Mouse (Mus musculus) heart, postnatal 25 days (tissue): ENCODE data around the gene Cdk17. TPM values are rescaled to one million over a fixed set of nuclear protein-coding genes. Genes with fewer than 3 reads are reported as not detected.
A peak's percentile ranks its signal among the peaks of the same experiment; 100 is the strongest.

Experiments
- DNase-seq: peaks from one replicate; pipeline ENCODE4 v3.0.0; 2022; ENCODE audit warnings: low spot score
- intact Hi-C: fragments of 180-260 bp; cut with DNase I; formaldehyde crosslinking; loops from one replicate; pipeline ENCODE4 v1.15.1; 2025
- total RNA-seq, 2 experiments: library from RNA; stranded (reverse); gene quantifications; 2 replicates each; pipeline ENCODE4 v1.2.3; 2021

The Cdk17 gene
- 10 to 100 TPM; 16.2 to 19.7 TPM for total RNA-seq

DNA sequence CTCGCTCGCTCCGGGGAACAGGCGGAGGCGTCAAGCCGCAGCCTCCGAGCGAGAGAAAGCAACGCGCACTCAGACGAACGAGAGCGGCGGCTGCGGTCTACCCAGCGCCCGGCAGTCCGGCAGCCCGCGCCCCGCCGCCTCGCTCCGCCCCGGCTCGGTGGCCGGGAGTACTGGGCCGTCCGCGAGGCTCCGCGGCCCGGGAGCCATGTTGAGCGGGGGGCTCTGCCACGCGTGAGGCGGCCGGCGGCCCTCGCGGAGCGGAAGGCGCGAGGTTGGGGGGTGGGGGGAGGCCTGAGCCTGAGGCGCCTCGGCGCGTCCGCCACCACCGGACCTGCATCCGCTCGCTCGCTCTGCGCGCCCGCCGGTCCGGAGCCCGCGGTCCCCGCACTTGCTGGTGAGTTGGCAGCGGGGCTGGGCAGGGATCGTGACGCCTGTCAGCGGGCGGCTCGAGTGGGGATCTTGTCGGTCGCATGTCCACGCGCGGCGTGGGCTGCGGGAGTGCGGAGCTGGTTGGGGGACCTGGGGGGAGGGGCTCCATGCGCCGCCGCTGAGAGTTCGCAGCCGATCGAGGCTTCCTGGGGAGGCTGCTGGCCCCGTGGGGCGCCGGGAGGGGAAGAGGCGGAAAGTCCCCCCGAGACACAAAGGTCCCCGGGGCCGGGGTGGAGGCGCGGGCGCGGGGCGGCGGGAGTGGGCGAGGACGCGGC, at the start of gene Cdk17:
TSS of gene Cdk17 (plus strand) at position 69 of the 704 bp plus-strand sequence.
- peak; percentile 62 for DNase-seq
- intact Hi-C loops, result loop anchor here (2.0 to 5.0 kb wide), 5 partner anchors 41 to 311 kb away; no protein-coding TSS in a partner anchor

- no peak for DNase-seq
- intact Hi-C loops, result no loop called here
These were observed 49.3 kb upstream of the Cdk17 start for GRCm38 (mm10) chr10:93111412-93111811.

DNA sequence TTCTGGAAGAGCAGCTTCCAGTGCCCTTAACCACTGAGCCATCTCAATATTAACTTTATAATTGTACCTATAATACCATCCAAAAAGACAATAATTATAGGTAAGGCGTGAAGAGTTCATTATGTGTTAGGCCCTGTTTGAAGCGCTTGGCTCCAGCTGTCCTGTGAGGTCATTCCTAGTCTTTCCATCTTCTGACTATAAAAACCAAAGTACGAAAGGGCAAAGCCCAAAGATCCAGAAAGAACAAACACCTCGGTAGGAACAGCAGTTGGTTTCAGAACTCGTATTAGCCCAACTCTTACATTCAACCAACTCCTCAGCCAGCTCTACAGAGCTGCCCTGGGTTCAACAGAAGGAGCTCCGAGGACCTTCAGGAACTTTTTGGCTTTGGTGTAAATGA, 48.7 kb upstream of the Cdk17 start:
- DNase-seq, result no peak
- intact Hi-C loops, result no loop called here

GRCm38 (mm10) chr10:93113968-93114367, 46.7 kb upstream of the Cdk17 start:
- DNase-seq, result no peak
- intact Hi-C loops, result no loop called here

DNA sequence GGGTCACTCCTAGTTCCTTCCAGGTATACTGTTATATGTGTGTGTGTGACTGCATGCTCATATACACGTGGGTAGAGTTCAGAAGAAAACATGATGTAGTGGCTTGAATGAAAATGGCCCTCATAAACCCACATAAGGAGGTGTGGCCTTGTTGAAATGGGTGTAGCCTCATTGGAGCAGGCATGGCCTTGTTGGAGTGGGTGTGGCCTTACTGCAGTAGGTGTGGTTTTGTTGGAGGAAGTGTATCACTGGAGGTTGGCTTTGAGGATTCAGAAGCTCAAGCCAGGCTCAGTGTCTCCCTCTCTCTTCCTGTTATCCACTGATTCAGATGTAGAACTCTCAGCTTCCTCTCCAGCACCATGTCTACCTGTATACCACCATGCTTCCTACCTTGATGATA, 45.9 kb upstream of the Cdk17 start:
- no peak for DNase-seq
- intact Hi-C loops, result no loop called here

DNA sequence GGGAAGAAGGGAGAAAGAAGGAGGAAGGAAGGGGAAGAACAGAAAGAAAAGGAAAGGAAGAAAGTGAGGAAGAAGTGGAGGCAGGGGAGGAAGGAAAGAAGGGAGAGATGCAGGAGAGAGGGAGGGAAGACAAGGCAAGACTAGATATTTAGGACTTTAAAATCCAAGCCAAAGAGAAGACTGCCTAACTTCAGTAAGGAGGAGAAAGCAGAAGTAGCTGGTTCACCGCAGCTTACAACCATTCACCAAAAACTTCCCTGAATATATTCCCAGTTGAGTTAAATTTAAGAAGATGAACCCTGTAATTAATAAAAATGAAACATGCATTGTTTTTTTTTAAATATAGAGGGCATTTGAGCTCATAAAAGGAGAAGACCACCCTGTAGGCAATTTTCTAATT, 44.9 kb upstream of the Cdk17 start:
- intact Hi-C loops, result no loop called here
- no peak for DNase-seq

DNA sequence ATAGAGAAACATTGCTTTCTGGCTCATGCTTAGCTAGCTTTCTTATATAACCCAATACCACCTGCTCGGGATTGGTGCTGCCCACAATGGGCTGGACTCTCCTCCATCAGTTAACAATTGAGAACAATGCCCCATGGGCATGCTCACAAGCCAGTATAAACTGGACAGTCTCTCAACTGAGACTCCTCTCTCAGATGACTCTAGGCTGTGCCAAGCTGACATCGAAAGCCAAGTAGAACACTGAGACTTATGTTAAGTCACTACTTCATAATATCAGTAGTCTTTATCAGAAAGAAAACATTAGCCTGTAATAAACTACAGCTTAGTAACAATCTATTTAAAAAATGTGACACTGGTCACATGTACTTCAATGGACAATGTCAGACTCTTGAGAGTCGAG, 44.0 kb upstream of the Cdk17 start:
- no peak for DNase-seq
- intact Hi-C loops, result no loop called here

DNA sequence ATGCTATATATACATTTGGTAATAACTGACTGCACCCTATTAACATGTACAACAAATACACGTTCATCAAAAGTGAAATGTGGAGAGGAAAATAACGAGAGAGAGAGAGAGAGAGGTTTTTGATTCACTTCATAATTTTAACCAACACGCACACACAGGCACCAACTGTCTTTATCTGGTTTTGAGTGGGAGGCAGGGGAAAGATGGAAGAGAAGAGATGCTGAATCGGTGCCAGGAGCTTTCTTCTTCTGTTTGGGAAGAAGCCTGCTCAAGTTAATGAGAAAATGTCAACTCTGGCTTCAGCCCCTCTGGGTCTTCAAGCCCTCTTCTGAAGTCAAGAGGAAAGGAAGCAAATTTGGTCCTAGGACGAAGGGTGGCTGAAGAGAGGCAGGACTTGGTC, 40.9 kb upstream of the Cdk17 start:
- DNase-seq, result no peak
- intact Hi-C loops, result loop anchor here (5.0 kb wide), 1 partner anchor 33 kb away; no protein-coding TSS in a partner anchor

DNA sequence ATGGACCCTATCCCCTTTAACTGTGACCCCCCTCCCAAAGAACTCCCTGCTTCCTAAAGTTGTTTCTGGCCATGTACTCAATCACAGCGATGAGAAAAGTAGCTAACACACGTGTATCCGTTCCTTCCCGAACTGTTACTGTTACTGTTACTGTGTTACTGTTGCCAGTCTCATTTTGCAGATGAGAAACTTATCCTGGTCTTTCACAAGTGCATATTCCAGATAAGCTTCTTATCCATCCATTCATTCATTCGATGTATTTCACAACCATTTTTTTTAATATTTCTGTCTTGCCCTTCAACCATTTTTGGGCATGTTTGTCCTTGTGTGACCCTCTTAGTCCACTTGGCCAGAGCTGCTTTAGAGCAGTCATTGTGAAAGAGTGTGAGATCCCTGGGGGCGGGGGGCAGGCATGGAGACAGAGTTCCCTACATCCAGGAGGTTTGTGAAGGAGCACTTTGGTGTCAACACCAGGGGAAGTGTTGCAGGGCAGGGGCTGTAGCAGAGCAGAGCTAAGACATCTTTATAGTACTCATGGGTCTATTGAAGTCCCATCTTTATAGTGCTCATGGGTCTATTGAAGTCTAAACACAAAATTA, 39.3 kb upstream of the Cdk17 start:
- intact Hi-C loops, result loop anchor here (5.0 kb wide), 1 partner anchor 34 kb away; no protein-coding TSS in a partner anchor
- no peak for DNase-seq

- intact Hi-C loops, result loop anchor here (2.0 to 5.0 kb wide), 2 partner anchors 30 to 35 kb away; no protein-coding TSS in a partner anchor
- DNase-seq, result no peak
These were observed 38.1 kb upstream of the Cdk17 start for GRCm38 (mm10) chr10:93122399-93123184.

DNA sequence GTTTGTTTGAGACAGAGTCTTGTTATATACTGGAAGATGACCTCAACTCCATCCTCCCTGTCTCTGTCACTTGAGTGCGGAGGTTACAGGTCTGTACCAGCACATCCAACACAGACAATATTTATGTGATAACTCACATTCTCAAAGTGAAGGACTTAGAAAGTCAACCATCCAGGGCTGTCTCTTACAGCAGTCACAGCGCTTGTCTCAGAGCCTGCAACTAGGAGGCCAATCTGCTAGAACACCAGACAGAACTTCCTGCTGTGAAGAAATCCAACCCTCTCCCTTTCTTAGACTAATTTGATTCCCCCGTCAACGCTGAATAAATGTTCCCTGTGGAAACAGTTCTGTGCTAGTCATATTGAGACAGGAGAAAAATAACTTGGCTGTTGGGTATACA, 37.4 kb upstream of the Cdk17 start:
- intact Hi-C loops, result loop anchor here (2.0 to 5.0 kb wide), 2 partner anchors 29 to 36 kb away; no protein-coding TSS in a partner anchor
- DNase-seq, result no peak

- DNase-seq, result peak; percentile 64
- intact Hi-C loops, result loop anchor here (2.0 to 5.0 kb wide), 2 partner anchors 29 to 37 kb away; no protein-coding TSS in a partner anchor
These were observed 36.6 kb upstream of the Cdk17 start for GRCm38 (mm10) chr10:93123957-93124613.

DNA sequence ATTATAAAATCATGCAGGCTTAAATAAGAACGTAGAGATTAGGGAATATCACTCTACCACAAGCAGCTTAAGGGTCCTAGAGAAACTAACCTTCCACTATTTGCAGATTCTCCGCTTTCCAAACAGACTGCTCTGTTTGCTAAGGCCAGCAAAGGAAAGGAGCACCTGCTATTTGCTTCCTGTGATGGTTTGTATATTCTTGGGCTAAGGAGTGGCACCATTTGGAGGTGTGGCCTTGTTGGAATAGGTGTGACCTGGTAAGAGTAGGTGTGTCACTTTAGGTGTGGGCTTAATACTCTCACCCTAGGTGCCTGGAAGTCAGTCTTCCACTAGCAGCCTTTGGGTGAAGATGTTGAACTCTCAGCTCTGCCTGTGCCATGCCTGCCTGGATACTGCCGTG, 34.6 kb upstream of the Cdk17 start:
- DNase-seq, result no peak
- intact Hi-C loops, result no loop called here

- DNase-seq, result no peak
- intact Hi-C loops, result no loop called here
These were observed 32.1 kb upstream of the Cdk17 start for GRCm38 (mm10) chr10:93128566-93128965.

DNA sequence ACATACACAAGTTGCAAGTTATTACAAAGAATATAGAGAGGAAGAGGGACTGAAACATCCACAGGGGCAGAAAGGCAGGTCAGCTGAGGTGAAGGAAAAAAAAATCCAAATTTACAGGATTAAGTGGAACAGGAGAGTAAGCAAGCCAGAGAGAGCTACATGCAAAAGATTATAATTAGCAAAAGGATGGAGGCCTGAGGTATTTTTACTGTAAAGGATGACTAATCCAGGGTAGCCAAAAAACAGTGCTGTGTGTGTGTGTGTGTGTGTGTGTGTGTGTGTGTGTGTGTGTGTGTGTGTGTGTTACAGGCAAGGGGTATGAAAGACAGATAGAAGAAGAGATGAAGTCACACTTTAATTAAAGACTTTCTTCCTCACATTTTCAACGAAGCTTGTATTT, 31.3 kb upstream of the Cdk17 start:
- intact Hi-C loops, result no loop called here
- DNase-seq, result no peak

DNA sequence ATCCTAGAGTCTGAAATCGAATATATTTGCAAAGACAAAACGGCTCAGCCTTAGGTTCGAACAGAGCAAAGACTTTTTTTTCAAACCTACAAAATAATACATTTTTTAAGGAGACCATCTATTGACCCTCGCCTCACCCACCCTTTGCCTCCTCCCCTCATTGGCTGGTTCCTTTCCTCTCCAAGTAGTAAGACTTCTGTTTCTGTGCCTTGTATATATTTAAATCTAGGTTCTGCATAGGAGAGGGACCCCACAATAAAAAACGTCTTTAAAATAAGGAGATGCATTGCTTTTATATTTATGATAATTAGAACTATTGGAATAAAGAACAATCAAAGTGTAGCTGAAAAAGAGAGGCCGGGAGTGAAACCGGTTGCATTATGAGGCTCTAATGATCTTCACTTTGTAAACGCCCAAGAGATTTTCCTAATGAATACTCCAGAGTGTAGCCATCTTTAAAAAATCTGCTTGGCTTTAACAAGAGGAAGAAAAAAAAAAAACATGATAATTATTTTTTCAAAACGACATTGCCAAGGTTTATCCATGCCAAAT, 30.7 kb upstream of the Cdk17 start:
- intact Hi-C loops, result no loop called here
- DNase-seq, result no peak

GRCm38 (mm10) chr10:93130456-93130940, 30.2 kb upstream of the Cdk17 start:
- intact Hi-C loops, result no loop called here
- peak; percentile 23 for DNase-seq

DNA sequence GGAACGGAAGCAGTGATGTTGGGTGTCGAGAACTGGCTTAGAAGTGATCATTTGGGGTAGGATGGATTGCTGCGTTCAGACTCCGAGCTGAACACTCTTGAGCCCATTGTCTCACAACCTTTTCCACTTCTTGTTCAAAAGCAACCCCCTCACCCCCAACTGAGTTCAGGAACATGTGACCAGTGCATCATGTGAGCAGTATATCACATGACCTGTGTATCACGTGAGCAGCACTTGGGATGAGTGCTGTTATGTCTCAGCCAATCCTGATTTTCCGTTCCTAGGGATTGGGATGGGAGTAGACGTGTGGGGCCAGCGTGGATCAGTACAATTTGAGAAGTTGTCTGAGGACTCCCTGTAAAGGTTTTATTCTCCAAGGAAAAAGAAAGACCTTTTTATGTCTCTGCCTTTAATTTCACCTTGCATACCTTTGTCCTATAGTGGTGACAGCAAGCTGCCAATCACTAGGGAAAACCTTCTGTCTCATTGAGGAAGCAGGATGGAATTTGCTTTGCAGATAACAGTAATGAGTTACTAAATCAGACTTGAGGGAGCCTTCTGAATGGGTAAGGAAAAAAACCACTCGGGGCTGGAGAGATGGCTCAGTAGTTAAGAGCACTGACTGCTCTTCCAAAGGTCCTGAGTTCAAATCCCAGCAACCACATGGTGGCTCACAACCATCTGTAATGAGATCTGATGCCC, 28.7 kb upstream of the Cdk17 start:
- no peak for DNase-seq
- intact Hi-C loops, result no loop called here

- no peak for DNase-seq
- intact Hi-C loops, result no loop called here
These were observed 21.9 kb upstream of the Cdk17 start for GRCm38 (mm10) chr10:93138730-93139129.
